Mouse (Mus musculus): ENCODE data around the gene Tlr13. TPM values are rescaled to one million over a fixed set of nuclear protein-coding genes. Genes with fewer than 3 reads are reported as not detected.

The Tlr13 gene
- polyA plus RNA-seq, 1 experiment, result 1.2 TPM

DNA sequence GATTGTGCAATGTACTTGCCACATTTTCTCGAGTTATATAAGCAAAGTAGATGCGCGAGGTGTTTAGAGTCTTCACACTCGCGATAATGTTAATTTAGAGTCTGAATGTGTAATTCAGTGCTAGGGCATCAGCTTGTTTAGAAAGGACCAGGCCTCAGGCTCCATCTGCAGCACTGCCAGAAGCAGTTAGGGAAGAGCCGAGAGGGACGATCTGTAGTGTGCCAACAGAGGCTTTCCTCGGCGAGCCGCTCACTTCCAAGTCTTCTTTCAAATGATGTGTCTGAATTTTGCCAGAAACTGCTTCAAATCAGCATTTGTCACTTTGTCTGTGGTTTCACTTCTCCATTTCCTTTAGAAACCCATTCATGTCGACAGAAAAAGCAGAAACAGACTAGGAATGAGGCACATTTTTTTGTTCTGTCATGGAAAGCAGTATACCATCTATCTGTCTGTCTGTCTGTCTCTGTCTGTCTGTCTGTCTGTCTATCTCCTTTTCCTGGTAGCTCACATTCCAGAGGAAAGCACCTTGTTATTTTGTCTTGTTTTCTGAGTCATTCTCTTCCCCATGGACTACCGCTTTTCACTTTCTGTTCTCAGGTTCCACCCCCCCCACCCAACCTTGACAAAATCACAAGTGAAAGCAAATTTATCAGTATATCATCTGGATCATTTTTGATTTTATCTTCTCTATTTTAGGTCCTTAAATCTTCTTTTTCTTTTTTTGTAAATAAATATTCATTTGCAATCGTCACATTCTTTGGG, 3.5 kb upstream of the Tlr13 start:
- H3K4me3 ChIP-seq (ENCODE audit: insufficient read depth, low read length), result no peak overlapping the region
- no peak overlapping the region for H3K27ac ChIP-seq (ENCODE audit: insufficient read depth, low read length)
- no peaks in the 10 kb centered on the region for H3K4me1 ChIP-seq (ENCODE audit: control insufficient read depth, insufficient read depth, low read length)
- TF ChIP-seq POLR2A (IDR thresholded peaks at IDR 0.05; ENCODE audit: extremely low read depth, insufficient read depth, low read length) (no peak), CTCF (IDR thresholded peaks at IDR 0.05; ENCODE audit: extremely low read depth, insufficient read depth, low read length) (no peak)

DNA sequence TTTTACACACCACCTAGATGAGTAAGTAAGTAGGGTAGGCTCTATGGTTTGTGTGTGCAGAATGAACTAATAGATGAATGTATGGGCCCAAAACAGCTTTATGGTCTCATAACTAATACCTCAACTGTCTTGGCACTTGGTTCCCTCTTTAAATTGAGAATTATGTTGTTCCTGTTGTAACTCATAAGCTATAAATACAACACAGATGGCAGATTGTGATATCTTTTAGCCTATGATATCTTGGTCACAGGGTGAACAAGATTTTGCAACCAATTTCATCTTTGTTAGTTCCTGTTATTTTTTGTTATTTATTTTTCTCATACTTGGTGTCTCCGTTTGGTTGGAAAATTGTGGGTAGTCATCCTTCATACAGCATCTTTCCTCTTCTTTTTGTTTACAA, 5.2 kb downstream of the Tlr13 start:
- no peak overlapping the region for H3K4me3 ChIP-seq (ENCODE audit: insufficient read depth, low read length)
- H3K27ac ChIP-seq (ENCODE audit: insufficient read depth, low read length), result no peak overlapping the region
- TF ChIP-seq POLR2A (IDR thresholded peaks at IDR 0.05; ENCODE audit: extremely low read depth, insufficient read depth, low read length) (no peak), CTCF (IDR thresholded peaks at IDR 0.05; ENCODE audit: extremely low read depth, insufficient read depth, low read length) (no peak)
- H3K4me1 ChIP-seq (ENCODE audit: control insufficient read depth, insufficient read depth, low read length), result no peaks in the 10 kb centered on the region

DNA sequence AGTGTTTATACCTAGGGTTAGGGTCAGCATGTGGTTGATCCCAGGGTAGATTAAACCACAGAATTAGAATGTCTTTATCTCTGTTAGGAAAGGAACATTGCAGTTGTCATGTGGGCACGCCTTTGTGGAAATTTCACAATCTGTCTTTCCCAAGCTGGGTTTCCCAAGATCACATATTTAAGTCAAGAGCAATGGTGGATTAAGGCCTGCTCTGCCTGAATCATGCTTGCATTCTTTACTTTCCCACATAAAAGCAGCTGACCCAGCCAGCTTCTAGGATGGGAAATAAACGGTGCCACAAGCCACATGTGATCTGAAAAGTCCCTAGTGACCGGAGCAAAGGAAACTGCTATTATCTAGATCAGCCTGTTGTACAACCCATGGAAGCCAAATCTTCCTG, 6.5 kb downstream of the Tlr13 start:
- Histone ChIP-seq H3K27ac (ENCODE audit: insufficient read depth, low read length) (no peak overlapping the region), H3K4me3 (ENCODE audit: insufficient read depth, low read length) (no peak overlapping the region), H3K4me1 (ENCODE audit: control insufficient read depth, insufficient read depth, low read length) (no peaks in the 10 kb centered on the region)
- no peak for TF ChIP-seq CTCF (IDR thresholded peaks at IDR 0.05; ENCODE audit: extremely low read depth, insufficient read depth, low read length)
- no peak for TF ChIP-seq POLR2A (IDR thresholded peaks at IDR 0.05; ENCODE audit: extremely low read depth, insufficient read depth, low read length)

DNA sequence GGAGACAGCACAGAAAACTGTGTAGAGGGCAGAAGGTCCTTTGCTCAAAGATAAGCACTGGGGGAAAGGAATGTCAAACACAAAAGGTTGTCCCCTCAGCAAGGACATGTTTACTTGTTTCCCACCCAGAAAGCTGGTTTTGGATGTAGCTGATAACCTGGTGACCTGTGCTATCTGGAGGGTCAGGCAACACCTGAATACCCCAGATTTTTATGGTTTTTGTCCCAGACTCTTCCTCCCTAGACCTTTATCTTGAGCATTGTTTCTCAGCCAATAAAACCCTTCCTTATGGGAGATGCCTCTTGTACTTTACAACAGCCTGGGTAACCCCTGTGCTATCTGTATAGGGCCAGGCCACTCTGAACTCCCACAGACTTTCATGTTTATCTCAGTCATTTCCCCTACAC, 11.2 kb downstream of the Tlr13 start:
- Histone ChIP-seq H3K4me1 (ENCODE audit: control insufficient read depth, insufficient read depth, low read length) (no peaks in the 10 kb centered on the region), H3K4me3 (ENCODE audit: insufficient read depth, low read length) (no peak overlapping the region), H3K27ac (ENCODE audit: insufficient read depth, low read length) (no peak overlapping the region)
- TF ChIP-seq POLR2A (IDR thresholded peaks at IDR 0.05; ENCODE audit: extremely low read depth, insufficient read depth, low read length) (no peak), CTCF (IDR thresholded peaks at IDR 0.05; ENCODE audit: extremely low read depth, insufficient read depth, low read length) (no peak)

DNA sequence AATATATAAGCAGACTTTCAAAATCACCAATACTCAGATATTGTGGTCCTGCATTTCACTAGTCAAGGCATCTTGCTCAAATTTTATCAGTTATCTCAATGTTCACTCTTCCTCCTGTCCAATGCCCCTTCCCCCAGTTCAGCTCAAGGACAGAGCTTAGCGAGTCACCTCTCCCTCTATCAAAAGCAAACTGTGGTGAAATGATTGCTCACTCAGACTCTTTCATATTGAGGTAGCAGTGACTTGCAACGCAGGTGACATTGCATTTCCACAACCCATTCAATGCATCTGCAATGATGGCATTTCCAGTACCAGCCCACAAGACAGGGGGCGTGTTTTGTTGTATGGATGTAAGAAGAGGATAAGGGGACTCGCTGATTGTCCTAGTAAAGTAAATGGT, 12.9 kb downstream of the Tlr13 start:
- no peak for TF ChIP-seq POLR2A (IDR thresholded peaks at IDR 0.05; ENCODE audit: extremely low read depth, insufficient read depth, low read length)
- TF ChIP-seq CTCF (IDR thresholded peaks at IDR 0.05; ENCODE audit: extremely low read depth, insufficient read depth, low read length), result no peak
- Histone ChIP-seq H3K4me1 (ENCODE audit: control insufficient read depth, insufficient read depth, low read length) (no peaks in the 10 kb centered on the region), H3K27ac (ENCODE audit: insufficient read depth, low read length) (no peak overlapping the region), H3K4me3 (ENCODE audit: insufficient read depth, low read length) (no peak overlapping the region)

DNA sequence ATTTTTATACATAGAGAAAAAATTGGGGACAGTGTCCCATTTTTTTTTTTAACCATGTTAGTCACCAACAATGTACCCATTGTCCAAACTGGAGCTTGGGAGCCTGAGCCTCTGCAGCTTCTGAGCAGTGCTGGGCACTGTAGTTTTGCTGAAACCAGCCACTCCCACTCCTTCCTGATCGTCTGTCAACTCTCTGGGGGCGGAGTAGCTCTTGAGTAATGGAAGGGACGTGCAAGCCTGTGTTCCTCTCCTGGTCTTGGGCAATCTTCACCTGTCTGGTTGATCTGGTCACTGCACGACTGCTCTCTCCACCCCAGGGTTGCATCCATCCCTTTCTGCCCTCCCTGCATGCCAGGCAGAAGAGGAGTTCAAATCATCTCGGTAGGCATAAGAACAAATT, 21.0 kb downstream of the Tlr13 start:
- Histone ChIP-seq H3K4me3 (ENCODE audit: insufficient read depth, low read length) (no peak overlapping the region), H3K4me1 (ENCODE audit: control insufficient read depth, insufficient read depth, low read length) (no peaks in the 10 kb centered on the region), H3K27ac (ENCODE audit: insufficient read depth, low read length) (no peak overlapping the region)
- TF ChIP-seq POLR2A (IDR thresholded peaks at IDR 0.05; ENCODE audit: extremely low read depth, insufficient read depth, low read length) (no peak), CTCF (IDR thresholded peaks at IDR 0.05; ENCODE audit: extremely low read depth, insufficient read depth, low read length) (no peak)

DNA sequence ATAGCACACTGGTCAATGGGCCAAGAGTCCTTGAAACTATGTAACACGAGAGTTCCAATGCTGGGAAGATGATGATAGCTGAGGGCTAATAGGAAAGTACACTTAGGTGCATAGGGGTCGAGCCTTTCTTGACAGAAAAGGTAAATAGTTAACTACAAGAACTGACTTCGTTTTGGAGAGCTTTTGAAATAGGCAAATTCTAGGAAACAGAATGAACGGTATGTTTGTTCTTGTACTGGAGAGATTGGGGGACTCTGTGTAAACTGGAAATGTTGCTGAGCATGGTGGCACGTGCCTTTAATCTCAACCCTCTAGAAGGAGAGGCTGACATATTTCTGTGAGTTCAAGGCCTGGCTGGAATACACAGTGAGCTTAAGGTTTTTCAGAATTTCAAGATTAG, 21.6 kb downstream of the Tlr13 start:
- Histone ChIP-seq H3K27ac (ENCODE audit: insufficient read depth, low read length) (no peak overlapping the region), H3K4me3 (ENCODE audit: insufficient read depth, low read length) (no peak overlapping the region), H3K4me1 (ENCODE audit: control insufficient read depth, insufficient read depth, low read length) (no peaks in the 10 kb centered on the region)
- TF ChIP-seq CTCF (IDR thresholded peaks at IDR 0.05; ENCODE audit: extremely low read depth, insufficient read depth, low read length), result no peak
- no peak for TF ChIP-seq POLR2A (IDR thresholded peaks at IDR 0.05; ENCODE audit: extremely low read depth, insufficient read depth, low read length)

DNA sequence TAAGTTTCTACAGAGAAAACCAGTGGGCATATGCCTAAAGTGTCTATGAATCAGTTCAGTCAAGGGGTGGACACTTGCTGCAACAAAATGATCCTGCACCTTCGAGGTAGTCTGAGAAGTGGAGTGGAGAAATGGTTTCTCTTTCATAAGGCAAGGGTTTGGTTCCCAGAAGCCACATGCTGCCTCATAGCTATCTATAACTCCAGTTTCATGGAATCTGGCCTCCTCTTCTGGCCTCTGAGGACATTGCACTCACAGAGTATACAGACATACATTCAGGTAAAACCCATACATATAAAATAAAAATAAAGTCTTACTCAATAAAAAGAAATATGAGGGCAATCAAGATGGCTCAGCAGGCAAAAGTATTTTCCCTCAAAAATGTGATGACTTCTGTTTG, 22.1 kb downstream of the Tlr13 start:
- H3K4me3 ChIP-seq (ENCODE audit: insufficient read depth, low read length), result no peak overlapping the region
- no peaks in the 10 kb centered on the region for H3K4me1 ChIP-seq (ENCODE audit: control insufficient read depth, insufficient read depth, low read length)
- no peak for TF ChIP-seq CTCF (IDR thresholded peaks at IDR 0.05; ENCODE audit: extremely low read depth, insufficient read depth, low read length)
- no peak for TF ChIP-seq POLR2A (IDR thresholded peaks at IDR 0.05; ENCODE audit: extremely low read depth, insufficient read depth, low read length)
- H3K27ac ChIP-seq (ENCODE audit: insufficient read depth, low read length), result no peak overlapping the region

DNA sequence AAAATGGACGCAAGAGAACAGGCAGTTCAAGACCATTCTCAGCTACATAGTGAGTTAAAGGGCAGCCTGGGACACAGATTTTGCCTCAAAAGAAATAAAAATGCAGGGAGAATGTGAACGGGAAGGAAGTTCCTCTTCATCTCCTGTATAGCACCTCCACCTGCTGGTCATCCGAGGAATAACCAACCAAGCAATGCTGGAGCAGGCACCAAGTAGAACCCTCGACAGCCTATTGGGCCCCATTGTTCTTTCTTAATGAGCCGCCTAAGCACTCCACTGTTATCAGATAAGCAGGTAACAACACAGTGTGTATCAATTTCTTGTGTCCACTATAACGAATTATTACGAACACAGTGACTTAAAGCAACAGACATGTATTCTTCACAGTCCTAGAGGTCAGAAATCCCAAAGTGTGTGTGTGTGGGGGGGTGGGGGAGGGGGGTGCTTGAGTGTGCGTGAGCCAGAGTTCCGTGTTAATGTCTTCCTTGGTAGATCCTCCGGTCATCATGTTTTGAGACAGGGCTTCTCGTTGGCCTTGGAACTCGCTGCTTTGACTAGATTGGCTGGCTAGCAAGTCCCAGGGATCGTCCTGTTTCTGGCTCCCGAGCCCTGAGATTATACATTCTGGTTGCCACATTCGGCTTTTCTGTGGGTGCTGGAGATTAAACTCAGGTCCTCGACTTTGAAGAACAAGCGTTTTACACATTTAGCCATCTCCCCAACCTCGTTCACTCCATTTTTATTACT, 28.3 kb downstream of the Tlr13 start:
- no peak overlapping the region for H3K4me3 ChIP-seq (ENCODE audit: insufficient read depth, low read length)
- TF ChIP-seq POLR2A (IDR thresholded peaks at IDR 0.05; ENCODE audit: extremely low read depth, insufficient read depth, low read length), result no peak
- peak; percentile 73 for TF ChIP-seq CTCF (IDR thresholded peaks at IDR 0.05; ENCODE audit: extremely low read depth, insufficient read depth, low read length)
- no peak overlapping the region for H3K27ac ChIP-seq (ENCODE audit: insufficient read depth, low read length)
- no peaks in the 10 kb centered on the region for H3K4me1 ChIP-seq (ENCODE audit: control insufficient read depth, insufficient read depth, low read length)

DNA sequence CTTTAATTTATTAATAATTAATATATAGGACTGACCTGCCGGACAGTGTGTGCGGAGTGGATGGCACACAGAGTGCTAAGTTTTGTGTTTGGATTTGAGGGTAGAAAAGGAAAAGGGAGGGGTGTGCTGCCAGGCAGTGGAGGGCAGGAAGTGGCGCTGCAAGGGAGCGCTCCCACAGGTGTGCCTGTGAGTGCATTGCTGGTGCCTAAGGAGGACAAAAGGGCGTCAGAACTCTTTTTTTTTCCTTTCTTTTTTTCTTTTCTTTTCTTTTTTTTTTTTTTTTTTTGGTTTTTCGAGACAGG, 28.8 kb downstream of the Tlr13 start:
- H3K4me1 ChIP-seq (ENCODE audit: control insufficient read depth, insufficient read depth, low read length), result no peaks in the 10 kb centered on the region
- TF ChIP-seq CTCF (IDR thresholded peaks at IDR 0.05; ENCODE audit: extremely low read depth, insufficient read depth, low read length), result no peak
- no peak for TF ChIP-seq POLR2A (IDR thresholded peaks at IDR 0.05; ENCODE audit: extremely low read depth, insufficient read depth, low read length)
- H3K4me3 ChIP-seq (ENCODE audit: insufficient read depth, low read length), result no peak overlapping the region
- H3K27ac ChIP-seq (ENCODE audit: insufficient read depth, low read length), result no peak overlapping the region

Data from cortical plate, adult 2 months (tissue).